Mouse (Mus musculus): ENCODE data around the gene Gm21961. TPM values are rescaled to one million over a fixed set of nuclear protein-coding genes. Genes with fewer than 3 reads are reported as not detected.

The Gm21961 gene
- polyA plus RNA-seq, 1 experiment from 2014 or later: not detected

Other genes starting within 250 kb of the Gm21961 start
- not detected in 2 replicates for gene Gm21798, start 197.2 kb downstream of the Gm21961 start, polyA plus RNA-seq (2014; fragmentation: Nextera tagmentation; extraction: Ambion mirVana)

All from intestine, embryonic 14.5 days (tissue).